Mouse (Mus musculus) heart, adult 2 months (tissue): ENCODE results near the gene Tiam2. TPM values are rescaled to one million over a fixed set of nuclear protein-coding genes. Genes with fewer than 3 reads are reported as not detected.
A peak's percentile ranks its signal among the peaks of the same experiment; 100 is the strongest.

ENCODE experiments used
- DNase-seq, 2 experiments: peaks; one replicate each; pipeline ENCODE4 v3.0.0; 2021
- H3K27ac ChIP-seq: fragments of 200-600 bp; 2 replicates; pipeline ENCODE4 v1.8.1; 2022
- H3K27me3 ChIP-seq: fragments of 200-500 bp; 2 replicates; pipeline ENCODE4 v1.6.1; 2012; ENCODE audit warnings: mild to moderate bottlenecking, low read length, inconsistent platforms, mixed read lengths; ENCODE audit not compliant: control insufficient read depth, insufficient read depth
- H3K36me3 ChIP-seq: fragments of 200-500 bp; 2 replicates; pipeline ENCODE4 v1.6.1; 2012; ENCODE audit warnings: low read length, inconsistent platforms; ENCODE audit not compliant: control insufficient read depth, insufficient read depth
- H3K4me1 ChIP-seq: fragments of 200-500 bp; 2 replicates; pipeline ENCODE4 v1.6.1; 2011; ENCODE audit warnings: low read length; ENCODE audit not compliant: control insufficient read depth, insufficient read depth
- H3K4me3 ChIP-seq: fragments of 200-600 bp; 2 replicates; pipeline ENCODE4 v1.8.1; 2022
- H3K79me2 ChIP-seq: fragments of 200-500 bp; replicated peaks from 2 replicates; pipeline ENCODE4 v1.6.1; 2012; ENCODE audit warnings: mild to moderate bottlenecking, inconsistent platforms, low read length, moderate library complexity, mixed read lengths; ENCODE audit not compliant: control insufficient read depth, insufficient read depth
- H3K9ac ChIP-seq: fragments of 200-500 bp; 2 replicates; pipeline ENCODE4 v1.6.1; 2012; ENCODE audit warnings: low read depth, mild to moderate bottlenecking, control low read depth, inconsistent platforms, low read length, mixed read lengths
- CTCF ChIP-seq: fragments of 200-600 bp; IDR thresholded peaks from 2 replicates; pipeline ENCODE4 v1.8.1; 2022; ENCODE audit warnings: antibody characterized with exemption, mild to moderate bottlenecking, moderate library complexity
- EP300 ChIP-seq: fragments of 200-500 bp; IDR thresholded peaks from 2 replicates; pipeline ENCODE4 v1.6.1; 2011; ENCODE audit warnings: low read depth, low read length, control low read depth; ENCODE audit not compliant: insufficient read depth
- POLR2A ChIP-seq: fragments of 200-500 bp; IDR thresholded peaks from 2 replicates; pipeline ENCODE4 v1.6.1; 2011; ENCODE audit warnings: mild to moderate bottlenecking, low read depth, low read length, control low read depth; ENCODE audit not compliant: insufficient read depth
- WGBS: fragments of 180-500 bp; shearing (Covaris S2); methylation state at CpG from one replicate; pipeline ENCODE4 v1.1.7; 2018; 5-methylcytosine and 5-hydroxymethylcytosine counted together
- intact Hi-C: fragments of 180-260 bp; cut with DNase I; formaldehyde crosslinking; loops from one replicate; pipeline ENCODE4 v1.15.1; 2025
- polyA plus RNA-seq: library from polyadenylated mRNA; depleted of rRNA; stranded (reverse); fragments of >200 nt; gene quantifications from 2 replicates; pipeline ENCODE4 v1.2.3, GENCODE M21; 2012; rRNA removed
- total RNA-seq, 2 experiments: library from RNA; stranded (reverse); gene quantifications; 2 replicates each; pipeline ENCODE4 v1.2.3; 2021

The Tiam2 gene
- total and polyA plus RNA-seq, 3 experiments, result 1.1 to 2.7 (median 2.3) TPM

- H3K27ac ChIP-seq, result peak overlapping the region; percentile 86
- H3K79me2 ChIP-seq, result no peaks in the 10 kb centered on the region
- no peaks in the 10 kb centered on the region; the same call in 1 of the 2 replicates for H3K4me1 ChIP-seq
- peak overlapping the region; percentile 52 for H3K4me3 ChIP-seq
- TF ChIP-seq CTCF (no peak), EP300 (no peak), POLR2A (no peak)
- no peak overlapping the region for H3K9ac ChIP-seq
- 71% methylated on average over 9 of the region's 9 CpGs for WGBS
- DNase-seq, result no peak
- no peaks in the 10 kb centered on the region for H3K27me3 ChIP-seq
- peaks cover 3% of the 10 kb centered on the region; the same call in 1 of the 2 replicates for H3K36me3 ChIP-seq
- intact Hi-C loops, result no loop called here
Observed at GRCm38 (mm10) chr17:3558356-3558870, 232.0 kb downstream of the Tiam2 start.

DNA sequence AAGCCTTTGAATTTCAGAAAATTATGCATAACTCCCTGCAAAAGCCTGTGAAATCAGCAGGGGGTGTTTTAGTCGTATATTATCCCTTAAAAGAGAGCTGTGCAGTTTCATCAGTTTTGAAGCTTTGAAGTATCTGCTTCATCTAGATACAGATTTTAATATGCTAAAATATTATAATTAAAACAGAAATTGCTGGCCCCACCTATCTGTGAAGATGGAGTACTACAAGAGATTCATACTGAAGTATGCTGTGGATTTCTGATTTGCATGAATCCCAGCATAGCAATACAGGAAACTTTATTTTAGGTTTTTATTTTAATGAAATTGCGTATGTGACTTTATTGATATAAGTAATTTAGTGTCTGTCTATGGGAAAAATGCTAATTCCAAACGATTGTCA is 234.2 kb downstream of the Tiam2 start:
- 63% methylated on average over 3 of the region's 3 CpGs for WGBS
- Histone ChIP-seq H3K4me1 (no peaks in the 10 kb centered on the region; the same call in 1 of the 2 replicates), H3K79me2 (no peaks in the 10 kb centered on the region), H3K27ac (no peak overlapping the region), H3K4me3 (no peak overlapping the region), H3K36me3 (peaks cover 3% of the 10 kb centered on the region; the same call in 1 of the 2 replicates), H3K27me3 (no peaks in the 10 kb centered on the region), H3K9ac (no peak overlapping the region)
- no peak for DNase-seq
- intact Hi-C loops, result no loop called here
- TF ChIP-seq POLR2A (no peak), CTCF (peak; percentile 71), EP300 (no peak)

DNA sequence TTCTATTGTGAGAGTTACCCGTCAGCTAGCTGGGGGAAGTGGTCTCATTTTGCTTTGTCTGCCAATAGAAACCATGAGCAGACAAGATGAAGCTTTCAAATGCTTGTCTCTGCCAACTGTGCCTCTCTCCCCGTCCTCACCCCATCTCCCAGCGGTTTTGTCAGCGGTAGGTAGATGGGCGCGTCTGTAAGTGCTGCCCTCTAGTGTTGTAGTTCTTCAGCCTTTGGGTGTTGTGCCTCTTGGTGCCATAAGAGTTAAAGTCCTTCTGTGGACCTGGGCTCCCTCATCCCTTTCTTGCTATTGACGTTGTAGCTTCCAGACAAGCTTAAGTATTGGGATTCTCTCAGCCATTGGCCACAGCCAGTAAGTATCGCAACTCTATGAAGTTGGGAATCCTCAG is 236.0 kb downstream of the Tiam2 start:
- intact Hi-C loops, result no loop called here
- 41% methylated on average over 8 of the region's 8 CpGs for WGBS
- no peak for TF ChIP-seq EP300
- peak; percentile 41 for TF ChIP-seq CTCF
- TF ChIP-seq POLR2A, result no peak

GRCm38 (mm10) chr17:3570876-3571275 is 244.5 kb downstream of the Tiam2 start:
- Histone ChIP-seq H3K79me2 (no peaks in the 10 kb centered on the region), H3K27me3 (no peaks in the 10 kb centered on the region), H3K4me3 (no peak overlapping the region), H3K27ac (no peak overlapping the region), H3K9ac (no peak overlapping the region), H3K36me3 (no peaks in the 10 kb centered on the region), H3K4me1 (no peaks in the 10 kb centered on the region)
- intact Hi-C loops, result loop anchor here (1.0 to 5.0 kb wide), 2 partner anchors 221 to 291 kb away; no protein-coding TSS in a partner anchor
- DNase-seq, result peak; percentile 53 to 77
- no peak for TF ChIP-seq POLR2A
- TF ChIP-seq EP300, result peak; percentile 63; the same call in 1 of the 2 replicates
- TF ChIP-seq CTCF, result peak; percentile 96
- 3% methylated on average over 12 of the region's 12 CpGs for WGBS

More for the DNA sequence above, 236.0 kb downstream of the Tiam2 start:
- Histone ChIP-seq H3K27ac (no peak overlapping the region), H3K4me1 (no peaks in the 10 kb centered on the region), H3K36me3 (no peaks in the 10 kb centered on the region), H3K79me2 (no peaks in the 10 kb centered on the region), H3K9ac (no peak overlapping the region), H3K4me3 (no peak overlapping the region), H3K27me3 (no peaks in the 10 kb centered on the region)
- DNase-seq, result no peak

Other genes starting within 250 kb of the Tiam2 start
- gene Scaf8, start 211.6 kb upstream of the Tiam2 start, total RNA-seq, result 10 to 100 TPM; 28.1 to 31.4 TPM
- gene Scaf8, start 211.6 kb upstream of the Tiam2 start, polyA plus RNA-seq, result 15.6 and 23.5 TPM in 2 replicates
- gene Cldn20, start 206.0 kb downstream of the Tiam2 start, total RNA-seq, result not detected
- 0.37 TPM in 1 of 2 replicates, not detected in the other for gene Cldn20, start 206.0 kb downstream of the Tiam2 start, polyA plus RNA-seq
- gene Tfb1m, start 231.2 kb downstream of the Tiam2 start, total RNA-seq, result 10 to 100 TPM in 1 of 2 experiments, 1 to 10 TPM in 1; 9.7 to 11.0 TPM
- 4.8 and 8.2 TPM in 2 replicates for gene Tfb1m, start 231.2 kb downstream of the Tiam2 start, polyA plus RNA-seq